Mouse (Mus musculus): ENCODE measurements at regions not wholly inside any gene's neighbourhood (a gene's known extent, or its start where the extent isn't known, plus 50 kb on each side); places are given as distances from the start of the nearest gene placed in this dataset.

DNA sequence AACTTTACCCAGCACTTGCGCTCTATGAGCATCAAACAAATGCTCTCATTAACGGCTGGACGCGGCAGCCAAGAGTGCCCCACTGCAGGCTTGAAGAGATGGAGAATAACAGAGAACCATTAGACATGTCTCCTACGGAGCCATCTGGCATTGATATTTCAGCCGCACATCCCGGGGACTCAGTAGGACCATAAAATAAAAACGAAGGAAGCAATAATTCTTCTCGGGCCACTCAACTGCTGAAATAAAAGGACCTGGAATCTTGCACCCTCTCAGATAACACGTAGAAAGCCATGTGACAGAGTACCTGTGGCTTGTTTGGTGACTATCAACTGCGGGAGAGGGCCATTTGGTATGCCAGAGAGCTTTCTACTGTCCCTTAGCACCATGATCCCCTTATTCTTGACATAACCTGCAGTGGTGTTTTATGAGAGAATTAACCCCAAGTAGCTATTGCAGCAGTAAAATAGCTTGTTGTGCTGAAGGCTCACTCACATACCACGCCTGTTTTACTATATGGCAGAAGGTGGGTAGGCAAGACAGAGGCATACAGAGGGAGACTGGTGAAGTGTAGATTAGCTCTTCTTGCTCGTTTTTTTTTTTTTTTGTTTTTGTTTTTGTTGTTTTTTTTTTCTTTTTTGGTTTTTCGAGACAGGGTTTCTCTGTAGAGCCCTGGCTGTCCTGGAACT is 116.5 kb upstream of the Cnot2 start:
- no peaks in the 10 kb centered on the region for H3K36me3 ChIP-seq (ENCODE audit: control insufficient read depth, insufficient read depth, low read length)
- no peak overlapping the region for H3K9ac ChIP-seq (ENCODE audit: low read depth, low read length)
- WGBS: 60% methylated on average over 14 of the region's 14 CpGs
- no peak for ATAC-seq
- no peak overlapping the region for H3K4me3 ChIP-seq (ENCODE audit: low read length)
- no peaks in the 10 kb centered on the region for H3K9me3 ChIP-seq (ENCODE audit: control insufficient read depth, low read length)
- no peaks in the 10 kb centered on the region for H3K27me3 ChIP-seq (replicated peaks; ENCODE audit: control insufficient read depth, insufficient read depth, low read length)
- H3K4me1 ChIP-seq (ENCODE audit: control insufficient read depth, insufficient read depth, low read length): no peaks in the 10 kb centered on the region
- H3K4me2 ChIP-seq (ENCODE audit: low read depth, low read length): no peak overlapping the region
- no peak overlapping the region for H3K27ac ChIP-seq (ENCODE audit: low read length)

DNA sequence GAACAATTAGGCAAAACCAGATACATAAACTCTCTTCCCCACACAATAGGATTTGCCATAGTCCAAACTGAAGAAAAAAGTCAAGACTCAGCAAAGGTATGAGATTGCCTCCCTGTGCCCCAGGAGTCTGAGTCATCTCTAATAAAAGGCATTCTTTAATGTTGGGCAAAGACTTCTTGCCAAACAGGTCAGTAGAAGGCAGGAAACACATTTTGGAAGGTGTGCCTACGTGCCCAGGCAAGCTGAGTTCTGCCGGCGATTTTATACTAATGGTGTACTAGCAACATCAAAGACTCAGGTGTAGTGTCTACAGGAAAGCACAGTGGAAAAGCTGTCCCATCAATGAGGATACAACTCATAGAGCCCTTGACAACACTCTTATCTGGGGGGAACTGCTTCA is 112.5 kb upstream of the Cnot2 start:
- 85% methylated on average over 3 of the region's 3 CpGs for WGBS
- Histone ChIP-seq H3K9ac (ENCODE audit: low read depth, low read length) (no peak overlapping the region), H3K36me3 (ENCODE audit: control insufficient read depth, insufficient read depth, low read length) (no peaks in the 10 kb centered on the region), H3K27me3 (replicated peaks; ENCODE audit: control insufficient read depth, insufficient read depth, low read length) (no peaks in the 10 kb centered on the region), H3K4me1 (ENCODE audit: control insufficient read depth, insufficient read depth, low read length) (no peaks in the 10 kb centered on the region), H3K4me2 (ENCODE audit: low read depth, low read length) (no peak overlapping the region), H3K9me3 (ENCODE audit: control insufficient read depth, low read length) (no peaks in the 10 kb centered on the region), H3K27ac (ENCODE audit: low read length) (no peak overlapping the region), H3K4me3 (ENCODE audit: low read length) (no peak overlapping the region)
- ATAC-seq: no peak

DNA sequence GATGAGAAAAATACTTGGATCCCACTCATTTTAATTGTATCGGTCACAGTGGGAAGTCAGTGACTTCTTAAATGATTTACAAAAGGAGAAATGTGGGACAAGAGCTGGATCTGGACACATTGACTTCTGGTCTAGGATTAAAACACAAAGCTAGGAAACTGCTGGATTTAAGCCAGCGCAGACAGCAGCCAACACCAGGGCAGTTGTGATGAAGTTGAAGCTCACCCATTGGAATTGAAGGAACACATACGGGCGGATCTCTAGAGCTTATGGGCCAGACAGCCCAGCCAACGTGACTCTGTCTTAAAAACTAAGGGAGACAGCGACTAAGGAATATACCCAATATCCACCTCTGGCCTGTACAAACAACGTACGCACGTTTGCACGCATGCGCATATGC is 105.4 kb upstream of the Cnot2 start:
- WGBS: 92% methylated on average over 11 of the region's 11 CpGs

DNA sequence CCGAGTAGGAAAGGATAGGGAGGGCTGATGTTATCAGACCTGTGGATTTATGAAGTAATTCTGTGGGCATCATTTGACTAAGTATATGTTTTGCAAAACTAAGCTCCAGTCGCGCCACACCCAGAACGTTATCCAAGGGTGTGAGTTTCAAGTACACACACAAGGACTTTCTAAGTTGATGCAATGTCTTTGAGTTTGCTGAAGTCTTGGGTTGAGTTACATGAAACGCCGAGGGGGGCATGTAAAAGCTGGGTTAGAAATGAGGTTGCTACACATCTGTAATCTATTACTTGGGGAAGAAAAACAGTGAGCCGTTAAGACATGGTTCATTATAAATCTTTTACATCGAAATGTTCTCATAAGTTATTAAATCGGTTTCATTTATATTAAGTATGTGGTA is 102.1 kb upstream of the Cnot2 start:
- no peak overlapping the region for H3K4me2 ChIP-seq (ENCODE audit: low read depth, low read length)
- H3K4me1 ChIP-seq (ENCODE audit: control insufficient read depth, insufficient read depth, low read length): no peaks in the 10 kb centered on the region
- no peaks in the 10 kb centered on the region for H3K36me3 ChIP-seq (ENCODE audit: control insufficient read depth, insufficient read depth, low read length)
- ATAC-seq: no peak
- no peak overlapping the region for H3K9ac ChIP-seq (ENCODE audit: low read depth, low read length)
- H3K27me3 ChIP-seq (replicated peaks; ENCODE audit: control insufficient read depth, insufficient read depth, low read length): no peaks in the 10 kb centered on the region
- H3K27ac ChIP-seq (ENCODE audit: low read length): no peak overlapping the region
- no peak overlapping the region for H3K4me3 ChIP-seq (ENCODE audit: low read length)
- 84% methylated on average over 9 of the region's 9 CpGs for WGBS
- H3K9me3 ChIP-seq (ENCODE audit: control insufficient read depth, low read length): no peaks in the 10 kb centered on the region

More for the DNA sequence above, 105.4 kb upstream of the Cnot2 start:
- ATAC-seq: no peak
- Histone ChIP-seq H3K4me2 (ENCODE audit: low read depth, low read length) (no peak overlapping the region), H3K27ac (ENCODE audit: low read length) (no peak overlapping the region), H3K9me3 (ENCODE audit: control insufficient read depth, low read length) (no peaks in the 10 kb centered on the region), H3K27me3 (replicated peaks; ENCODE audit: control insufficient read depth, insufficient read depth, low read length) (no peaks in the 10 kb centered on the region), H3K36me3 (ENCODE audit: control insufficient read depth, insufficient read depth, low read length) (no peaks in the 10 kb centered on the region), H3K4me3 (ENCODE audit: low read length) (no peak overlapping the region), H3K4me1 (ENCODE audit: control insufficient read depth, insufficient read depth, low read length) (no peaks in the 10 kb centered on the region), H3K9ac (ENCODE audit: low read depth, low read length) (no peak overlapping the region)

DNA sequence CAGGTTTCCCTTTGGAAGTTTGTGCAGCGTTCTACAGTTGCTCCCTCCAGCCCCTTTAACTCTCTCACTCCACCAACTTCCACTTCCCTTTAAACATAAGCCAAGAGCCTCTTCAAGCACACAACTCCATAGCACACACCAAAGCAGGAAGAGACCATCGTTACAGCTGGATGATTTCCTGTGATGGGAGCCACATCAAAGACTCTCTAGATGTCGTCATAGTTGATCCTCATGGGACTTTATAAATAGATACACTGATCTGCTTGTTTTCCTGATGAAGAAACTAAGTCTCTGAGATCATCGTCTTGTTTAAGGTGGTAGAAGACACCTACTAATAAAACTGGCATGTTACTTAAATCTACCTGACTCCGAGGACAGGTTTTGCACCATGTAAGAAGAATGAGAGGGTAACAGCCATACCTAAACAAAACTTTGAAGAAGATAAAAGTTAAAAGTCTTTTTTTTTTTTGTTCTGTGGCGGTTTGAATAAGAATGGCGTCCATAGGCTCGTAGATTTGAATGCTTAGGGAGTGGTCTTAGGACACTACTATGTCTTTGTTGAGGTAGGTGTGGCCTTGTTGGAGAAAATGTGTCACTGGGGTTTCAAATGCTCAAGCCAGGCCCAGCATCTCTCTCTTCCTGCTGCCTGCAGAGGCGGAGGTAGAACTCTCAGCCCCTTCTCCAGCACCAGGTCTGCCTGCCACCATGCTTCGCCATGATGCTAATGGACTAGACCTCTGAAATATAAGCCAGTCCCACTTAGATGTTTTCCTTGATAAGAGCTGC is 97.8 kb upstream of the Cnot2 start:
- H3K27me3 ChIP-seq (replicated peaks; ENCODE audit: control insufficient read depth, insufficient read depth, low read length): no peaks in the 10 kb centered on the region
- no peaks in the 10 kb centered on the region for H3K4me1 ChIP-seq (ENCODE audit: control insufficient read depth, insufficient read depth, low read length)
- H3K9me3 ChIP-seq (ENCODE audit: control insufficient read depth, low read length): no peaks in the 10 kb centered on the region
- H3K4me2 ChIP-seq (ENCODE audit: low read depth, low read length): no peak overlapping the region
- no peak overlapping the region for H3K4me3 ChIP-seq (ENCODE audit: low read length)
- no peak overlapping the region for H3K9ac ChIP-seq (ENCODE audit: low read depth, low read length)
- H3K27ac ChIP-seq (ENCODE audit: low read length): no peak overlapping the region
- ATAC-seq: no peak
- 85% methylated on average over 10 of the region's 10 CpGs for WGBS
- no peaks in the 10 kb centered on the region for H3K36me3 ChIP-seq (ENCODE audit: control insufficient read depth, insufficient read depth, low read length)

DNA sequence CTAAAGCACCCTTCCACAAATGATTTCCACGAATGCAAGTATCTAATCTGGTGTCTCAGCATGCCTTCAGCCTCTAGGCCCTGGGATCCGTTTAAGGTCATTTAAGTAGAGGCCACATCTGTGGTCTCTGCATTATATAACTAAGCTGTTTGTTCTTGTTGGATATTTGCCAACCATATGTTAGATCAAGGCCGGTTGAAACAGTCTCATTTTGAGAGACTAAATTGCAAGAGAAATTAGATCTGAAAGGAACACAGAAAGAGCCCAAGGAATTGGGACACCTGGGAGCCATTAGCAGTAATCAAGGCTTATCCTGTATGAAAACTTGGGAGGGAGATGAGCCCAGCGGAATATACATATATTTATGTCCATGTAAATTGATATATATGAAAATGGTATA is 96.6 kb upstream of the Cnot2 start:
- Histone ChIP-seq H3K36me3 (ENCODE audit: control insufficient read depth, insufficient read depth, low read length) (no peaks in the 10 kb centered on the region), H3K27ac (ENCODE audit: low read length) (no peak overlapping the region), H3K27me3 (replicated peaks; ENCODE audit: control insufficient read depth, insufficient read depth, low read length) (no peaks in the 10 kb centered on the region), H3K9ac (ENCODE audit: low read depth, low read length) (no peak overlapping the region), H3K4me1 (ENCODE audit: control insufficient read depth, insufficient read depth, low read length) (no peaks in the 10 kb centered on the region), H3K4me2 (ENCODE audit: low read depth, low read length) (no peak overlapping the region), H3K9me3 (ENCODE audit: control insufficient read depth, low read length) (no peaks in the 10 kb centered on the region), H3K4me3 (ENCODE audit: low read length) (no peak overlapping the region)
- ATAC-seq: no peak
- WGBS: 59% methylated on average over 4 of the region's 4 CpGs

DNA sequence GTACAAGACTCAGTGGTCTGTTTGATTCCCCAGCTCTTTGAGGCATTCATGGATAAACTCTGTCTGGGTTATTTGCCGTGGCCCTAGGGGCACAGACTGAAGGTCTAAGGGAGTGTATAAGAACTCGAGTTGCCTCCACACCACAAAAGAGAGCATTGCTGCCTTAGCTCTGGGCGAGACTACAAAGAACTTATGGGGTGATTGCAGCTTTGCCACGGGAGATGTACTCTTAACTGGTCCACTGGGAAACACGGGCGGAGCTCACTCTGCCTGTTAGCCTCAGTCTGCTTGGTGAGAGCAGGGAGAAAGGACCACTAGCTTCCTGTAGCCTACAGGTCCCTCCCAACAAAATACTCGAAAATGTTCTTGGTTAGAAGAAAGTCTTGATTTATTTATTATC is 93.9 kb upstream of the Cnot2 start:
- WGBS: 75% methylated on average over 7 of the region's 7 CpGs

DNA sequence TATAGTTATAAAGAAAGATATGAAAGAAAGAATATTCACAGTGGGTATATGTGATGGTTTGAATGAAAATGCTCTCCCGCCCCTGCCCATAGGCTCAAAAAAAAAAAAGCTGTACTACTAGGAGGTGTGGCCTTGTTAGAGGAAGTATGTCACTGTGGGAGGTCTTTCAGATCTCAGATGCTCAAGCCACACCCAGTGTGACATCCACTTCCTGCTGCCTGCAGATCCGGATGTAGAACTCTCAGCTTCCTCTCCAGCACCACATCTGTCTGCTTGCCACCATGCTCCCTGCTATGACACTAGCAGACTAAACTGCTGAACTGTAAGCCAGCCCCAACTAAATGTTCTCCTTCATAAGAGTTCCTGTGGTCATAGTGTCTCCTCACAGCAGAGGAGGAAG is 93.0 kb upstream of the Cnot2 start:
- no peak overlapping the region for H3K4me2 ChIP-seq (ENCODE audit: low read depth, low read length)
- H3K4me3 ChIP-seq (ENCODE audit: low read length): no peak overlapping the region
- H3K36me3 ChIP-seq (ENCODE audit: control insufficient read depth, insufficient read depth, low read length): no peaks in the 10 kb centered on the region
- no peak overlapping the region for H3K9ac ChIP-seq (ENCODE audit: low read depth, low read length)
- no peaks in the 10 kb centered on the region for H3K4me1 ChIP-seq (ENCODE audit: control insufficient read depth, insufficient read depth, low read length)
- H3K27ac ChIP-seq (ENCODE audit: low read length): no peak overlapping the region
- WGBS: 77% methylated on average over 2 of the region's 2 CpGs
- no peaks in the 10 kb centered on the region for H3K9me3 ChIP-seq (ENCODE audit: control insufficient read depth, low read length)
- ATAC-seq: no peak
- no peaks in the 10 kb centered on the region for H3K27me3 ChIP-seq (replicated peaks; ENCODE audit: control insufficient read depth, insufficient read depth, low read length)

More for the DNA sequence above, 93.9 kb upstream of the Cnot2 start:
- Histone ChIP-seq H3K4me2 (ENCODE audit: low read depth, low read length) (no peak overlapping the region), H3K9ac (ENCODE audit: low read depth, low read length) (no peak overlapping the region), H3K4me1 (ENCODE audit: control insufficient read depth, insufficient read depth, low read length) (no peaks in the 10 kb centered on the region), H3K9me3 (ENCODE audit: control insufficient read depth, low read length) (no peaks in the 10 kb centered on the region), H3K27me3 (replicated peaks; ENCODE audit: control insufficient read depth, insufficient read depth, low read length) (no peaks in the 10 kb centered on the region), H3K36me3 (ENCODE audit: control insufficient read depth, insufficient read depth, low read length) (no peaks in the 10 kb centered on the region), H3K4me3 (ENCODE audit: low read length) (no peak overlapping the region), H3K27ac (ENCODE audit: low read length) (no peak overlapping the region)
- ATAC-seq: no peak

DNA sequence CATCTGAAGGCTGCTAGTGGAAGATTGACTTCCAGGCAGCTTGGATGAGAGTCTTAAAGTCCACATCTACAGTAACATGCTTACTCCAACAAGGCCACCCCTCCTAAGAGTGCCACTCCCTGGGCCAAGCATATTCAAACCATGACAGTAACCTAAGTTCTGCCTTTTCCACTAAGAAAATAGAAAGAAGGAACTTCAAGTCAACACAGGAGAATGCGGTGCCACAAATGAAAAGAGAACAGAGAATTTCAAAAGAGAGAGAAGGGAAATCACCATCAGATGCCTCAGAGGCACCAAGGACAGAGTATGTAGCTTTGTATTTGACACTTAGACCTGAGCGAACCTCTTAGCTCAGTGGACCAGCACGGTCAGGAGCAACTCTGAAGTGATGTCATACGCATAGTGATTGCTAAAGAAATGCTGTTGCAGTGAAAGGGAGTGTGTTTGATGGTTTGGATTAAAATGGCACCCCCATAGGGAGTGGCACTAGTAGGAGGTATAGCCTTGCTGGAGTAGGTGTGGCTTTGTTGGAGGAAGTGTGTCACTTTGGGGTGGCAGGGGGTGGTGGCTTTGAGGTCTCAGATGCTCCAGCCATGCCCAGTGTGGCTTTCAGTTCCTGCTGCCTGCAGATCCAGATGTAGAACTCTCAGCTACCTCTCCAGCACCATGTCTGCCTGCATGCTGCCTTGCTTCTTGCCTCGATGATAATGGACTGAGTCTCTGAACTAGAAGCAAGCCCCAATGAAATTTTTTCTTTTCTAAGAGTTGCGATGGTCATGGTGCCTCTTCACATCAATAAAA is 77.1 kb upstream of the Cnot2 start:
- Histone ChIP-seq H3K27ac (ENCODE audit: low read length) (no peak overlapping the region), H3K4me1 (ENCODE audit: control insufficient read depth, insufficient read depth, low read length) (no peaks in the 10 kb centered on the region), H3K9me3 (ENCODE audit: control insufficient read depth, low read length) (no peaks in the 10 kb centered on the region), H3K4me3 (ENCODE audit: low read length) (no peak overlapping the region), H3K9ac (ENCODE audit: low read depth, low read length) (no peak overlapping the region), H3K27me3 (replicated peaks; ENCODE audit: control insufficient read depth, insufficient read depth, low read length) (no peaks in the 10 kb centered on the region), H3K36me3 (ENCODE audit: control insufficient read depth, insufficient read depth, low read length) (no peaks in the 10 kb centered on the region), H3K4me2 (ENCODE audit: low read depth, low read length) (no peak overlapping the region)
- 94% methylated on average over 6 of the region's 6 CpGs for WGBS
- no peak for ATAC-seq
